Mouse (Mus musculus): Measurements from ENCODE around the gene Cacnb1. TPM values are rescaled to one million over a fixed set of nuclear protein-coding genes. Genes with fewer than 3 reads are reported as not detected.

Cacnb1 gene
- polyA plus RNA-seq (2012; rRNA removed) = 63.2 and 73.4 TPM in 2 replicates

GRCm38 (mm10) chr11:98022555-98023371, at the start of gene Cacnb1:
Gene Cacnb1, minus strand, starts transcription at chr11:98023034.

GRCm38 (mm10) chr11:98052989-98053834, 30.4 kb upstream of the Cacnb1 start, which contains the start of gene Stac2:
Gene Stac2, minus strand, starts transcription at chr11:98053462.

DNA sequence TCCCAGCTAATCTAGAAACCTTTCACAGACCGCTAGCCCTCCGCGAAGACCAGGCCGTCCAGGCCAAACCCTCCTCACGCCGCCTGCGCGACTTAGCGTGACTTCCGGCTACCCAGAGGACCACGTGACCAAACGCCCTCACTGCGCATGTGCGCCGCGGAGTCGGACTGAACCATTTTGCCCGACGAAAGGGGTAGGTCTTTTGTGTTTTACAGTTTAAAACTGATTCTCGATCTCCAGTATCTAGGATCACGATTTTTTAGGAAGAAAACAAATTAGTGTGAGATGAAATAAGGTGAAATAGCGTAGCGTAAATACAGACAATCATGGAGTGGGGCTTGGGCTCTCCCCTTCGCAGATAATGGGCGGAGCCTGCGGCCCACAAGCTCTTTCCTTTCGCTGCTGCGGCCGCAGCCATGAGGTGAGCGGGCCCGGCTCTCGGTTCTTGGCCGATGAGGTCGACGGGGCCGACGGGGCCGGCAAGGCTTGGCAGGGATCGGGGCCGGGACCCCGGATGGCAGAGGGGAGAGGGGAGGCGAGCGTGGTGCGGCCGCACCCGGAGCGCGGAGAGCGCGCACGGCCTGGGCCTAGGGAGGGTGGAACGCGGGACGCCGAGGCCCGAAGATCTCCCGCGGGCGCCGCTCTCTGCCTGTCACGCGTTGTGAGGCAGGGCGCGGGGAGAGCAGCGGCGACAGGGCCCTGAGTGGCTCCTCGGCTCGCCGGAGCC, 3.9 kb upstream of the Cacnb1 start, which contains the start of gene Rpl19:
TSS of gene Rpl19 (plus strand) at position 141 of the 727 bp plus-strand sequence.

DNA sequence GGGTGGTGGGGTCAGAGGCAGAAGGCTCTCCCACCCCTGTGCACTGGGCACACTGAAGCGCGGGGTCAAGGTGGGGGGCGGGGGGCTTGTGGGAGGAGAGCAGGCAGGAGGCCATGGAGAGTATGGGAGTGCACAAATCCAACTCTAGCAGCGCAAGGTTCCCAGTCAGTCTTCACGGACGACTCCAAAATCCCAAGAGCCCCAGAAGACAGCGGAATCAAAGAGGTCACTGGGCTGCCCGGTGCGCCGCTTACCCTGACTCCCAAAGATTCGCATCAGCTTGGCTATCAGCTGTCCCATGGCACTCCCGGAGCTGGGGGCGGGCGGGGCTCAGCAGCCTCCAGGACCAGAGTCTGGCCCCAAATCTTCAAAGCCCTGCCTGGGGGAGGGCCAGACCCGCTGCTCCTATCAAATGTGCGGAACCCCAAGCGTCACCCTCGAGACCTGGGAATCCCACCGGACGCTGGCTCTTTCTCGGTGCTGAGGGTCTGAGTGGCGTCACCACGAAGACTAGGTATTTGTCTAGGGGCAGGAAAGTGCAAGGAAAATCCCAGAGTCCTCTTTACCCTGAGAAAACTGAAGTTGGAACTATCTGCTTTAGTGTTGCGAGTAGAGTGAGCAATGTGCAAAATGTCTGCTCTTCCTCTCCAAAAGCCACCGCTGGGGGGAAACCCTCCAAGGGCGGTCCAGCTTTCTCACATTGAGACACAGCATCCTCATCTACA, 27.1 kb downstream of the Cacnb1 start, which contains the start of gene Arl5c:
TSS of gene Arl5c (minus strand) at position 618 of the 725 bp plus-strand sequence.

GRCm38 (mm10) chr11:97985727-97986677, 36.8 kb downstream of the Cacnb1 start, which contains the start of gene Plxdc1:
Gene Plxdc1, minus strand, starts transcription at chr11:97986444.

Other genes starting within 250 kb of the Cacnb1 start
- gene 1700001P01Rik, start 247.1 kb downstream of the Cacnb1 start, polyA plus RNA-seq (2012; rRNA removed) = 0.66 and 1.1 TPM in 2 replicates
- gene Rpl23, start 240.6 kb downstream of the Cacnb1 start, polyA plus RNA-seq (2012; rRNA removed) = 719 and 817 TPM in 2 replicates
- 104 and 115 TPM in 2 replicates for gene Lasp1, start 224.0 kb downstream of the Cacnb1 start, polyA plus RNA-seq (2012; rRNA removed)
- gene B230217C12Rik, start 182.3 kb downstream of the Cacnb1 start, polyA plus RNA-seq (2012; rRNA removed) = 25.7 and 26.0 TPM in 2 replicates
- gene Fbxo47, start 138.9 kb downstream of the Cacnb1 start, polyA plus RNA-seq (2012; rRNA removed) = 0.99 and 1.0 TPM in 2 replicates
- 0.44 and 0.69 TPM in 2 replicates for gene Plxdc1, start 36.6 kb downstream of the Cacnb1 start, polyA plus RNA-seq (2012; rRNA removed)
- 1.3 and 1.5 TPM in 2 replicates for gene Arl5c, start 26.9 kb downstream of the Cacnb1 start, polyA plus RNA-seq (2012; rRNA removed)
- 1,481 and 1,486 TPM in 2 replicates for gene Rpl19, start 3.7 kb upstream of the Cacnb1 start, polyA plus RNA-seq (2012; rRNA removed)
- 3.8 and 3.9 TPM in 2 replicates for gene Stac2, start 30.4 kb upstream of the Cacnb1 start, polyA plus RNA-seq (2012; rRNA removed)
- gene Fbxl20, start 127.4 kb upstream of the Cacnb1 start, polyA plus RNA-seq (2012; rRNA removed) = 27.6 and 29.6 TPM in 2 replicates
- gene Med1, start 170.3 kb upstream of the Cacnb1 start, polyA plus RNA-seq (2012; rRNA removed) = 28.6 and 30.6 TPM in 2 replicates
- gene Cdk12, start 180.0 kb upstream of the Cacnb1 start, polyA plus RNA-seq (2012; rRNA removed) = 23.2 and 24.3 TPM in 2 replicates

Measured in central nervous system, embryonic 14 days (tissue).